Mouse (Mus musculus) MEL (cell line): ENCODE measurements at regions not wholly inside any gene's neighbourhood (a gene's known extent, or its start where the extent isn't known, plus 50 kb on each side); places are given as distances from the start of the nearest gene placed in this dataset.

Experiments used
- DNase-seq: peaks from one replicate; pipeline ENCODE4 v3.0.0; 2011; ENCODE audit warnings: low read depth, low spot score
- H3K27ac ChIP-seq: 2 replicates; pipeline ENCODE4 v1.5.1; 2012; ENCODE audit warnings: low read depth, mild to moderate bottlenecking, control low read depth, low read length, moderate library complexity; ENCODE audit not compliant: control insufficient read depth
- H3K27me3 ChIP-seq, 2 experiments: fragments of 150-350 bp in 1 of 2; sonication (generic) in 1 of 2; 2 replicates each; pipeline ENCODE4 v1.6.1; 2012; ENCODE audit warnings: low read length in 2 of 2, mild to moderate bottlenecking in 2 of 2, improper control_type of control experiment in 1 of 2, moderate library complexity in 1 of 2; ENCODE audit not compliant: insufficient read depth in 2 of 2, control insufficient read depth in 1 of 2
- H3K36me3 ChIP-seq, 2 experiments: 2 replicates each; pipeline ENCODE4 v1.6.1; 2012 to 2014; ENCODE audit warnings: low read length in 2 of 2, improper control_type of control experiment in 1 of 2, inconsistent platforms in 1 of 2, mild to moderate bottlenecking in 1 of 2; ENCODE audit not compliant: insufficient read depth in 2 of 2, control insufficient read depth in 1 of 2
- H3K4me1 ChIP-seq, 2 experiments: fragments of 150-350 bp in 1 of 2; sonication (generic) in 1 of 2; 2 replicates each; pipeline ENCODE4 v1.6.1; 2012; ENCODE audit warnings: low read length in 2 of 2, improper control_type of control experiment in 1 of 2, mild to moderate bottlenecking in 1 of 2; ENCODE audit not compliant: insufficient read depth in 2 of 2, control insufficient read depth in 1 of 2
- H3K4me3 ChIP-seq, 2 experiments: fragments of 150-350 bp in 1 of 2; sonication (generic) in 1 of 2; 2 replicates each; pipeline ENCODE4 v1.5.1; 2012; ENCODE audit warnings: low read depth in 2 of 2, low read length in 2 of 2, mild to moderate bottlenecking in 2 of 2, moderate library complexity in 2 of 2, control low read depth in 1 of 2, improper control_type of control experiment in 1 of 2; ENCODE audit not compliant: control insufficient read depth in 1 of 2, insufficient read depth in 1 of 2
- H3K79me2 ChIP-seq: 2 replicates; pipeline ENCODE4 v1.6.1; 2012; ENCODE audit warnings: mild to moderate bottlenecking, low read length, moderate library complexity; ENCODE audit not compliant: control insufficient read depth, poor library complexity, insufficient read depth
- H3K9ac ChIP-seq: 2 replicates; pipeline ENCODE4 v1.6.1; 2012; ENCODE audit warnings: low read depth, mild to moderate bottlenecking, control low read depth, low read length, moderate library complexity; ENCODE audit not compliant: control insufficient read depth, poor library complexity, severe bottlenecking
- H3K9me3 ChIP-seq: fragments of 150-350 bp; sonication (generic); replicated peaks from 2 replicates; pipeline ENCODE4 v1.6.1; 2012; ENCODE audit warnings: mild to moderate bottlenecking, low read length, improper control_type of control experiment, moderate library complexity; ENCODE audit not compliant: insufficient read depth
- BHLHE40 ChIP-seq: IDR thresholded peaks from 2 replicates; pipeline ENCODE4 v1.6.1; 2012; ENCODE audit warnings: low read depth, mild to moderate bottlenecking, inconsistent platforms, low read length, improper control_type of control experiment, borderline replicate concordance
- CHD2 ChIP-seq: IDR thresholded peaks from 2 replicates; pipeline ENCODE4 v1.6.1; 2011; ENCODE audit warnings: low read length, improper control_type of control experiment
- ELF1 ChIP-seq: IDR thresholded peaks from 2 replicates; pipeline ENCODE4 v1.6.1; 2014; ENCODE audit warnings: low read depth, mild to moderate bottlenecking, inconsistent platforms, low read length, improper control_type of control experiment, moderate library complexity
- ETS1 ChIP-seq: IDR thresholded peaks from 2 replicates; pipeline ENCODE4 v1.6.1; 2012; ENCODE audit warnings: low read depth, mild to moderate bottlenecking, inconsistent platforms, low read length, improper control_type of control experiment, moderate library complexity
- GABPA ChIP-seq: IDR thresholded peaks from 2 replicates; pipeline ENCODE4 v1.6.1; 2012; ENCODE audit warnings: low read depth, mild to moderate bottlenecking, inconsistent platforms, low read length, improper control_type of control experiment, moderate library complexity
- JUND ChIP-seq: IDR thresholded peaks from 2 replicates; pipeline ENCODE4 v1.6.1; 2011; ENCODE audit warnings: low read depth, mild to moderate bottlenecking, improper control_type of control experiment, low read length
- MAZ ChIP-seq: IDR thresholded peaks from 2 replicates; pipeline ENCODE4 v1.6.1; 2012; ENCODE audit warnings: low read depth, mild to moderate bottlenecking, inconsistent platforms, low read length, improper control_type of control experiment
- MEF2A ChIP-seq: IDR thresholded peaks from 2 replicates; pipeline ENCODE4 v1.6.1; 2014; ENCODE audit warnings: low read depth, mild to moderate bottlenecking, inconsistent platforms, low read length, improper control_type of control experiment; ENCODE audit not compliant: poor library complexity, insufficient replicate concordance, severe bottlenecking; ENCODE audit errors: extremely low read depth
- MXI1 ChIP-seq: IDR thresholded peaks from 2 replicates; pipeline ENCODE4 v1.6.1; 2011; ENCODE audit warnings: mild to moderate bottlenecking, low read depth, low read length, improper control_type of control experiment
- MYB ChIP-seq: IDR thresholded peaks from 2 replicates; pipeline ENCODE4 v1.6.1; 2011; ENCODE audit warnings: mild to moderate bottlenecking, low read depth, low read length, improper control_type of control experiment
- NELFE ChIP-seq: IDR thresholded peaks from 2 replicates; pipeline ENCODE4 v1.6.1; 2011; ENCODE audit warnings: low read depth, low read length, improper control_type of control experiment
- NRF1 ChIP-seq: IDR thresholded peaks from 2 replicates; pipeline ENCODE4 v1.6.1; 2014; ENCODE audit warnings: low read depth, mild to moderate bottlenecking, inconsistent platforms, low read length, improper control_type of control experiment, moderate library complexity; ENCODE audit not compliant: poor library complexity, insufficient read depth, severe bottlenecking
- POLR2A ChIP-seq, 2 experiments: IDR thresholded peaks; 2 replicates each; pipeline ENCODE4 v1.6.1; 2011 to 2012; ENCODE audit warnings: low read length in 2 of 2, mild to moderate bottlenecking in 2 of 2, control low read depth in 1 of 2, improper control_type of control experiment in 1 of 2, low read depth in 1 of 2, moderate library complexity in 1 of 2; ENCODE audit not compliant: control insufficient read depth in 1 of 2, insufficient read depth in 1 of 2, poor library complexity in 1 of 2
- RAD21 ChIP-seq: IDR thresholded peaks from 2 replicates; pipeline ENCODE4 v1.6.1; 2011; ENCODE audit warnings: mild to moderate bottlenecking, low read depth, low read length, improper control_type of control experiment
- RCOR1 ChIP-seq: IDR thresholded peaks from 2 replicates; pipeline ENCODE4 v1.6.1; 2012; ENCODE audit warnings: low read depth, mild to moderate bottlenecking, inconsistent platforms, low read length, improper control_type of control experiment
- TAL1 ChIP-seq: IDR thresholded peaks from 2 replicates; pipeline ENCODE4 v1.6.1; 2012; ENCODE audit warnings: mild to moderate bottlenecking, inconsistent platforms, low read length, moderate library complexity, mixed read lengths
- TBP ChIP-seq: IDR thresholded peaks from 2 replicates; pipeline ENCODE4 v1.8.0; 2011; ENCODE audit warnings: low read depth, low read length, improper control_type of control experiment
- TCF12 ChIP-seq: IDR thresholded peaks from 2 replicates; pipeline ENCODE4 v1.6.1; 2014; ENCODE audit warnings: low read depth, mild to moderate bottlenecking, inconsistent platforms, low read length, improper control_type of control experiment, moderate library complexity
- UBTF ChIP-seq: IDR thresholded peaks from 2 replicates; pipeline ENCODE4 v1.6.1; 2012; ENCODE audit warnings: low read depth, mild to moderate bottlenecking, inconsistent platforms, low read length, improper control_type of control experiment, moderate library complexity, borderline replicate concordance; ENCODE audit not compliant: insufficient read depth
- USF1 ChIP-seq: IDR thresholded peaks from 2 replicates; pipeline ENCODE4 v1.6.1; 2014; ENCODE audit warnings: low read depth, mild to moderate bottlenecking, inconsistent platforms, low read length, improper control_type of control experiment, moderate library complexity
- USF2 ChIP-seq, 2 experiments: IDR thresholded peaks; 2 replicates each; pipeline ENCODE4 v1.6.1; 2011 to 2012; ENCODE audit warnings: improper control_type of control experiment in 2 of 2, low read length in 2 of 2, borderline replicate concordance in 1 of 2, inconsistent platforms in 1 of 2, low read depth in 1 of 2, mild to moderate bottlenecking in 1 of 2; ENCODE audit not compliant: insufficient read depth in 1 of 2
- ZC3H11A ChIP-seq: IDR thresholded peaks from 2 replicates; pipeline ENCODE4 v1.6.1; 2012; ENCODE audit warnings: low read depth, mild to moderate bottlenecking, inconsistent platforms, low read length, improper control_type of control experiment
- ZKSCAN1 ChIP-seq: IDR thresholded peaks from 2 replicates; pipeline ENCODE4 v1.6.1; 2012; ENCODE audit warnings: low read depth, mild to moderate bottlenecking, inconsistent platforms, low read length, improper control_type of control experiment, moderate library complexity
- ZMIZ1 ChIP-seq: IDR thresholded peaks from 2 replicates; pipeline ENCODE4 v1.6.1; 2012; ENCODE audit warnings: low read depth, mild to moderate bottlenecking, inconsistent platforms, low read length, improper control_type of control experiment, moderate library complexity
- ZNF384 ChIP-seq: IDR thresholded peaks from 2 replicates; pipeline ENCODE4 v1.6.1; 2012; ENCODE audit warnings: low read depth, mild to moderate bottlenecking, inconsistent platforms, low read length, improper control_type of control experiment

DNA sequence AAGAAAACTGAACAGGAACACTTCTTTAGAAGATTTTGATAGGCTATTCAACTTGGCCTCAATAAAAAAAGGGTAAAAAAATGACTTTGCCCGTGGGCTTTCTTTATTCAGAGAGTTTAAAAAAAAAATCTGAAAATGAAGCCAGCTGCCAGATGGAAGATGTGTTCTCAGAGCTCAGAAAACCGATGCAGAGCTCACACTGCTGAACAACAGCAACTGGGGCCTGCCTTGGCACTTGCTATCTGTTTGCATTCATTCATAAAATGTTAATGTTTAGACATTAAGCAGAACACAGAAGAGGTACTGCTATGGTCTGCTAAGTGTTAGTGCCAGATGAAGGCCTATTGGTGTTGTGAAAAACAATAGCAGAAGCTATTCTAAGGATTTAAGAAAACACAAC lies 173.8 kb upstream of the Smc2 start:
- no peaks in the 10 kb centered on the region for H3K4me1 ChIP-seq
- no peaks in the 10 kb centered on the region for H3K79me2 ChIP-seq
- H3K9me3 ChIP-seq, result no peaks in the 10 kb centered on the region
- no peaks in the 10 kb centered on the region for H3K36me3 ChIP-seq
- no peaks in the 10 kb centered on the region for H3K27me3 ChIP-seq
- no peak for DNase-seq
- H3K4me3 ChIP-seq, result no peak overlapping the region
- no peak overlapping the region for H3K27ac ChIP-seq
- TF ChIP-seq USF2 (IDR thresholded peaks at IDR 0.05; ENCODE audit: borderline replicate concordance in 1 of 2, insufficient read depth in 1 of 2, low read depth in 1 of 2, low read length in 2 of 2) (no peak), TAL1 (no peak), JUND (no peak), ZC3H11A (no peak), ZKSCAN1 (no peak), MAZ (no peak), USF1 (no peak), ZNF384 (no peak), BHLHE40 (no peak), UBTF (no peak), RAD21 (no peak), MYB (no peak), NRF1 (no peak), GABPA (no peak), POLR2A (IDR thresholded peaks at IDR 0.05; ENCODE audit: control insufficient read depth in 1 of 2, insufficient read depth in 1 of 2, low read depth in 1 of 2, low read length in 2 of 2, poor library complexity in 1 of 2) (no peak), TBP (no peak), MXI1 (no peak), ZMIZ1 (no peak), RCOR1 (no peak), ELF1 (no peak)
- no peak overlapping the region for H3K9ac ChIP-seq

DNA sequence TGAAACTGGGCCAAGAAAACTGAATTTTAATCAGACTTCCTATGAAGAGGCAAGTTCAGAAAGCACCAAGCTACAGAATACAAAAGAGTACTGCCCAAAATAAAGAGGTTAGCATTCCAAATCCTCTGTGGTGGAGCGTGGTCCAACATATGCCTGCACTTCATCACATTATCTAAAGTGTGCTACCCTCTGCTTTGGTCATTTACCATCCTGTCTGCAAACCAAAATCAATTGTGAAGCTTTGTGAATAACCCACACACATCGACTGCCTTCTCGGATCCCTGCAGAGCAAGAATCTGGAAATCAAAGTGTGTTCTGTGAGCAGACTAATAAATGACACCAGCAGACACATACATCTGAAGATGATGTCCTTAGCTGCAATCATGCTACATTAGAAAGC lies 156.6 kb upstream of the Smc2 start:
- DNase-seq, result no peak
- no peaks in the 10 kb centered on the region for H3K9me3 ChIP-seq
- no peaks in the 10 kb centered on the region for H3K79me2 ChIP-seq
- no peaks in the 10 kb centered on the region for H3K4me1 ChIP-seq
- no peak overlapping the region for H3K27ac ChIP-seq
- TF ChIP-seq MEF2A (no peak), CHD2 (no peak), MYB (no peak), POLR2A (IDR thresholded peaks at IDR 0.05; ENCODE audit: control insufficient read depth in 1 of 2, insufficient read depth in 1 of 2, low read depth in 1 of 2, low read length in 2 of 2, poor library complexity in 1 of 2) (no peak), TCF12 (no peak), UBTF (no peak), ETS1 (no peak), ZMIZ1 (no peak), USF1 (no peak), NELFE (no peak), ZC3H11A (no peak)
- no peak overlapping the region for H3K9ac ChIP-seq
- H3K36me3 ChIP-seq, result no peaks in the 10 kb centered on the region
- no peak overlapping the region for H3K4me3 ChIP-seq
- no peaks in the 10 kb centered on the region for H3K27me3 ChIP-seq
